Mouse (Mus musculus) heart, adult 18-20 months (tissue): ENCODE results near the gene Med17. TPM values are rescaled to one million over a fixed set of nuclear protein-coding genes. Genes with fewer than 3 reads are reported as not detected.

ENCODE experiments used
- DNase-seq, 2 experiments: peaks; one replicate each; pipeline ENCODE4 v3.0.0; 2021 to 2022; ENCODE audit warnings: mixed read lengths in 1 of 2
- total RNA-seq, 2 experiments: library from RNA; stranded (reverse); gene quantifications; 2 replicates each; pipeline ENCODE4 v1.2.3; 2021

Med17 gene
- total RNA-seq, 2 experiments from 2014 or later: 13.1 to 17.7 TPM

DNA sequence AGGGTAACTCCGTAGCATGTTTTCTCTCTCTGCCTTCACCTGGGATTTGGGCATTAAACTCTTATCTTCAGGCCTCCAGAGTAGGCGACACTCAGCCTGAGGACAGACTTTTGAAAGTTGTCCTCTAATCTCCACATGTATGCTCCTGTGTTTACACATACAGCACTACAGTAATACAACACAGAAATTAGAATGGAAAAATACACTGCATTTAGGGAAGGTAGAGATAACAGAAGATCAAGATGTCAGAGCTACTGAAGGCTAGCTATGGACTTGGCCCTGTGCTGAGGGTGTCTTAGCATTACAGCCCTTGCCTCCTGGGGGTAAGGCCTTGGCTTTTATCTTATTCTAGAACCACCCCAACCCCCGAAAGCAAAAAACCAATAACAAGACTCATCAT lies 8.7 kb upstream of the Med17 start:
- no peak for DNase-seq

GRCm38 (mm10) chr9:15287846-15288245 lies 8.1 kb upstream of the Med17 start:
- no peak for DNase-seq

DNA sequence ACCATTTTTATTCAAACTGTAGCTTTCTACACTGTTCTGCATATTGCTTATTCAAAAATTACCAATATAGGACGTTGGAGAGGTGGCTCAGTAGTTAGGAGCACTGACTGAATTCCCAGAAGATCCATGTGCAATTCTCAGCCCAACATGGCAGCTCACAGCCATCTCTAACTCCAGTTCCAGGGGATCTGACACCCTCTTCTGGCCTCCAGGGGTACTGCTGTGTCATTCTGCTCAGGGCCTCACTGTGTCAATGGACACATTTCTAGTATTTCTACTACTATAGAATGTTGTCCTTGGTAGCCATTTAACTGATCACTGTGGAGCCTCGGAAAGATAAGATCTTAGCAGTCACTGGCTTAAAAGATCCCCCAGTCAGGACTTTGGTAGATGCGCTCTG lies 5.7 kb upstream of the Med17 start:
- no peak for DNase-seq

- no peak for DNase-seq
Observed at GRCm38 (mm10) chr9:15280491-15280879, 754 bp upstream of the Med17 start.

DNA sequence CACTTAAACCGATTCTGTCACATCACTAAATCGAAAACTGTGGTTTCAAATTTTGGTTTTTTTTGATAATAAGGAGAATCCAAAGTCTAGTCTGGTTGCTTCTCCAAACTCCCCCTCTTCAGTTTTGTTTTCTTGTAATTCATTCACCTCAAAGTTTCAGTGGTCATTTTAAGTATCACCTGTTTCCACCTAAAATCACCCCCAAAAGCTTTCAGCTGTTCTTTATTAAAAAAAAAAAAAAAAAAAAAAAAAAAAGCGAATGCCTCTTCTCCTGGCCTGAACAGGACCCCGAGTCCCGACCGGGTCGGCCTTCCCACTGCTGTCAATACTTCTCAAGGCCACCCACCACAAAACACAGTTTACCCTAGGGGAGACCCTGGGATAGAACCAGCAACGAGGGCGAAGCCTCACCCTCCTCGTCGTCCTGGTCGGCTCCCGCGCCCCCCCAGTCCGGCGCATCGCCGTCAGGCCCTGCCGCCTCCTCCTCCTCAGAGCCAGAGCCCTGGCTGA lies 537 bp downstream of the Med17 start:
- no peak for DNase-seq

- DNase-seq: no peak
Observed at GRCm38 (mm10) chr9:15278343-15278742, 1.4 kb downstream of the Med17 start.

DNA sequence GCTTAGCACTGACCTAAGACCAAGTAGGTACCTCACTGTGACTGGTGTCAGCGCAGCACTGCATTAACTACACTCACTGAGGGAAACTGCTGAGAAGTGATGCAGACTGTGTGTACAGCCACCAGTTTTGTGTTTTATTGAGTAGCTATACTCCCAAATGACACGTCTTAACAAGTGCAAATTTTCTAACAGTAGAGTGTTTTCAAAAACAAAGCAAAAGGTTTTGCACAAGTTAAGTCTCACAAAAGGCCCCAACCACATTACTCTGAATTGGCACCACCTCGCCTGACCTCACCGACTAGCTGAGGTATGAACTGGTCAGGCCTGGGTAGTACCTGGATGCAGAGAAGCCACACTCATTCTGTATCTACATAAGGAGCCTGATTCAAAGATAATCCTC lies 2.9 kb downstream of the Med17 start:
- DNase-seq: no peak

- DNase-seq: no peak
Observed at GRCm38 (mm10) chr9:15273981-15274380, 5.8 kb downstream of the Med17 start.

GRCm38 (mm10) chr9:15263487-15263886 lies 16.2 kb downstream of the Med17 start:
- DNase-seq: no peak

DNA sequence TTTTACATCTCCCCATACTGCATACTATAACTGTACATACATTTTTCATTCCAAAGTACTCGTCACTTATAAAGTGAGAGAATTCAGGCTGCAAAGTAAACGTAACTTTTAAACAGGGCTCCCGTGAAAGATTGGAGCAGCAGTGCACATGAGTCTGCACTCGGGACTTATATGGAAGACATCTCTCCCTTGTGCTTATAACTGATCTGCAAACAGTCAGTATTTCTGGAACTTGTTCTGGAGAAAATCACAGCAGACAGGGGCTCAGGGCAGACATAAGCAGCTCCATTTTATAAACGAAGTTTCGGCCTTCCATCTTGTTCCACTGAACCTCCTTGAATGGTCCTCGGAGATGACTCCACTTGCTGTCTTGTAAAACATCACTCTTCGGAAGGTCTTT lies 17.8 kb downstream of the Med17 start:
- no peak for DNase-seq

- no peak for DNase-seq
Observed at GRCm38 (mm10) chr9:15256214-15256613, 23.5 kb downstream of the Med17 start.

DNA sequence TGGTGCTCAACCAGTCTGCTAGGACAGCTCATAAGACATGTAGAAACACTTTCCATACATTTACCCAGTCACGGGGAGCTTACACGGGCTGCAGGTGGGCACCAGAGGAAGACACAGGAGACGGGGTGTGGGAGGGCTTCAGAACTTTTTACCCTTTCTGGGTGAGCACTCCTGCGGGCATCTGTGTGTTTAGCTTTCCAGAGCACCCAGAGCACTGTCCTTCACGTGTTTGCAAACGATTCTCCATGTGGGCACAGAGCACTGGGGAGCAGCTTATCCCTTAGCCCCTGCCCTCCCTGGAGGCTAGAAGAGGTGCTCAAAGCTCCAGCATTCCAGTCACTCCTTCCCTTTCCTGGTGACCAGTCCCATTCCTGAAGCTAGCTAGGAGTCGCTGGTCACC lies 25.2 kb downstream of the Med17 start:
- no peak for DNase-seq

DNA sequence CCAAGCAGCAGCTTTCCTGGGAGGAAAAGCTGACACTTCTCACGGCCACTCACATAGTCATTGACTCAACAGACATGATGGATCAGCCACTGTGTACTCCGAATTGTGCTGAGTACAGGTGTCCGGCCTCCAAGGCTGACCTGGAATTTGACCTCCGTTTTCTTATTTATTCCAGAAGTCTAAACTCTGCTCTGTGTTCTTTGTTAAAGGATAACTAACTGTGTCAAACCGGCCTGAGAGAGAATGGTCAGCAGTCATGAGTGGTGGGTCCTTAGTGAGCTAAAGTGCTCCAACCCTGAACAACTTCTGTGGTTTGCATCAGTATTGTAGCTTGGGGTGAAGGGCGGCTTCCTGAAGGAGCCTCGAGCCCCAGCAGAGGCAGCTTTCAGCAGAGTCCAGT lies 27.5 kb downstream of the Med17 start:
- no peak for DNase-seq

GRCm38 (mm10) chr9:15250376-15250775 lies 29.4 kb downstream of the Med17 start:
- no peak for DNase-seq

DNA sequence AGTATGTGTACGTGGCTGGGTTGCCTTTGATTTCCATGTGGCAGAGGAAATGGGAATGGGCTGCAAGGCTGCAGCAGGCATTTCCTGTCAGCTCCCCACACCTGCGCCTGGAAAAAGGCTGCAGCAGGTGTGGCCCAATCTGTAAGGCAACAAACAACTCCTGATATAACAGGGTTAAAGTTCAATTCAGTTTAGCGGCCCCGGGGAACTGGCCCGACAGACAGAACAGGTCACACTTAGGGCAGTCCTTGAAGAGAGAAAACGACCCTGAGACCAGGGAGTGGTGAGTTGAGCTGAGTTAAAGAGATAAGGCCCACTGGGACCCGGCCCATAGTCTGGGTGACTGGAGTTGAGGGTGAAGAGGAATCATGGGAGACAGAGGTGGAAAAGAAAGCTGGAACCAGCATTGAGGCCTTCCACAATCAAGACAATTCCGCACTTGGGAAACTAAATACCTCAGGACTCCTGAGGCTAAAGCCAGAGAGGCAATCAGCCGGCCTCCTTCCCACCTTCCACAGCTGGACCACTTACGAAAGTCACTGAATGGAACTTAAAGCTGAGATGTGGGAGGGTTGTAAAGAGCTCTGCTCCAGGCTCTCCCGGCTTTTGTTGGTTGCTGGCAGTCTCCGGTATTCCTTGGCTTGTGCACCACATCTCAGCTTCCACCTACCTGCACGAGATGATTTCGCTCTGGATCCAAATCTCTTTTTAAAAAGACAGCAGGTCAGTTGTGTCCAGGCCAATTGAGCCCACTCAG lies 34.2 kb downstream of the Med17 start:
- no peak for DNase-seq

DNA sequence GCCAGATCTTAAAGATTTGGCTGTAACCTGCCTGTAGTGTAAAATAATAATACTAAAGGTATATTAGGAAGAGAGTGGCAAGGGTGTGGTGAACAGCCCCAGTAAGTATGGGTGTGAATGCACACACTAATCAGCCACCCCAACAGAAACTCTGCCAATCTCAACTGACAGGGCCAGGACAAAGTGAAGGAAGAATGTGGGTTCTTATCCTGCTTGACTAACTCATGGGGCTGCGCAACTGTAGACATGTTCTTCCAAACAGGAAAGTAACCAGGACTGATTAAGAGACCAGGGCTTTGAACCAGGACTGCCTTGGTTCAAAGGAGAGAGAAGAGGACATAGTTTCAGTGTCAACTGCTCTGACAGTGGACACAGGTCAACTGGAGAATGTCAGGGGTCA lies 37.6 kb downstream of the Med17 start:
- DNase-seq: no peak

GRCm38 (mm10) chr9:15241596-15241939 lies 38.2 kb downstream of the Med17 start:
- DNase-seq: peak; percentile 31 to 61

DNA sequence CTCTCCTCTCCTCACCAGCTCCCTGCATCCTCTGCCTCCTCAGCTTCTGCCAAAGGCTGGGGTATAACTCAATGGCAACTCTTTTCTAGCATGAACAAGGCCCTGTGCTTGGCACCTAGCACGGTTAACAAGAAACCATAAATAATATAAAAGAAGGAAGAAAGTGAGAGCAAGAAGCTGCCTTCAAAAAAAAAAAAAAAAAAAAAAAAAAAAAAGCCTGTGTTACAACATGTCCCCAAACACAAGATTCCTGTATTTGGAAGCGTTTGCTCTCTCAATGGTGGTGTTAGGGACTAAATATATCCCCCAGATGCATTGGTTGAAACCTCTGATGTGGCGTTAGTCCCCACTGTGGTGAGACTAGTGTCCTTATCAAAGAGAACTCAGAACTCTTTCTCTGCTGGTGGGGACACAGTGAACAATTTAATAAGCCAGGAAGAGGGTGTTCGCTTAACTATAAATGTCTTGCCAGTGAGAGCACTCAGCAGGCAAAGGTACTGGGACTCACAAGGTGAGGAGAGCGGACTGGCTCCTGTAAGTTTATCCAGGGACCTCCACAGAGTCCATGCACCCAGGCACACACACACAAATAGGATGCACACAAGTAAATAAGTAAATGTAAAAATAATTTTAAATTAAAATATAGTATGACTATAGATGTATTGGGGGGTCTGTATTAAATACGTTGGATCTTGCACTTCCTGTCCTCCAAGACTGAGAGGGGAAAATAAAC lies 38.7 kb downstream of the Med17 start:
- DNase-seq: no peak

DNA sequence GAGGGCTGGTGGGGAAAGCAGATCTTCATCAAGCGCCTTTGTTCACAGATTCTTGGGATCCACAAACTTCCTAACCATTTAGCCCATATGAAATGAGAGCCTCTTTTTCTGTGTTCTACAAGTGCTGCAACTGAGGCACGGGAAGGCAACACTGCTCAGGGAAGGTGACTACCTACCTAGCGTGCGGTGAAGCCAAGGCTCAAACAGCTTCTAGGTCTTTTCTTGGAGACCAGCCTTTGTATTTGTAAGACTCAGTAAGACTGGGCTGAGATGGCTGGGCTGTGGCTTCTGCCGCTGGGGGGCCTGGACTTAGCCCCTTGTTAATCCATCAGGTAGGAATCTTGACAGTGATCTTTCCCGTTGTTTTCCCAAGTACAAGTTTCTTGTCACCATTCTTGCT lies 39.7 kb downstream of the Med17 start:
- DNase-seq: no peak

GRCm38 (mm10) chr9:15239042-15239925 lies 40.4 kb downstream of the Med17 start, which contains the start of gene Vstm5:
Gene Vstm5, plus strand, starts transcription at chr9:15239045.
- DNase-seq: peak; percentile 7 to 17

GRCm38 (mm10) chr9:15238297-15238990 lies 41.3 kb downstream of the Med17 start:
- peak in 1 of 2 experiments; percentile 7 for DNase-seq
